Mouse (Mus musculus): ENCODE data around the gene Clstn2.

DNA sequence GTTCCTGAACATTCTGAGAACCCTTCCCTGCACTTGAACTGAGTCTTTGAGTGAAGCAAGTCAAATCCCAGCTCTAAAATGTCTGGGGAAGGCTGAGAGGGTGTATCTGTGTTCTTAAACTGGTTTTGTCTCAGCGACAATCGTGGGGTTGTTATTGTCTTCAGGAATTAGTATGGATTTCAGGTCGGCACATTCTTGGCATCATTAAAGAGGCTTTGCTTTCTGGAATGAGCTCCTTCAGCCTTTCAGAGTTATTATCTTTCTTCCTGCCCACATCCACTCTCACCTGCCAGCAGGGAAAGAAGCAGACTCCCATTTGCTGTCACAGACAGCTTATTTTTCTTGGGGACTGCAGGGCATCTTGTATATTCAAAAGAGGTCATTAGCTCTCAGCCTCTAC is 398.1 kb downstream of the Clstn2 start:
- TF ChIP-seq EP300 (IDR thresholded peaks at IDR 0.05; ENCODE audit: low read depth) (no peak), CTCF (IDR thresholded peaks at IDR 0.05; ENCODE audit: low read depth) (no peak)

Measured in heart, postnatal 0 days (tissue).